Mouse (Mus musculus) ES-E14 (cell line): Measurements from ENCODE around the gene Bhmt2.

ENCODE experiments used
- CHD2 ChIP-seq: IDR thresholded peaks from 2 replicates; pipeline ENCODE4 v1.6.1; 2014; ENCODE audit warnings: mild to moderate bottlenecking, low read depth, low read length, inconsistent platforms
- HCFC1 ChIP-seq: IDR thresholded peaks from 2 replicates; pipeline ENCODE4 v1.6.1; 2012; ENCODE audit warnings: low read length, inconsistent platforms, borderline replicate concordance; ENCODE audit not compliant: insufficient read depth
- MAFK ChIP-seq: IDR thresholded peaks from 2 replicates; pipeline ENCODE4 v1.6.1; 2014; ENCODE audit warnings: mild to moderate bottlenecking, low read depth, low read length, inconsistent platforms; ENCODE audit not compliant: insufficient read depth
- ZC3H11A ChIP-seq: IDR thresholded peaks from 2 replicates; pipeline ENCODE4 v1.6.1; 2012; ENCODE audit warnings: low read depth, mild to moderate bottlenecking, inconsistent platforms, low read length, borderline replicate concordance
- ZNF384 ChIP-seq: IDR thresholded peaks from 2 replicates; pipeline ENCODE4 v1.6.1; 2012; ENCODE audit warnings: low read depth, low read length, inconsistent platforms

DNA sequence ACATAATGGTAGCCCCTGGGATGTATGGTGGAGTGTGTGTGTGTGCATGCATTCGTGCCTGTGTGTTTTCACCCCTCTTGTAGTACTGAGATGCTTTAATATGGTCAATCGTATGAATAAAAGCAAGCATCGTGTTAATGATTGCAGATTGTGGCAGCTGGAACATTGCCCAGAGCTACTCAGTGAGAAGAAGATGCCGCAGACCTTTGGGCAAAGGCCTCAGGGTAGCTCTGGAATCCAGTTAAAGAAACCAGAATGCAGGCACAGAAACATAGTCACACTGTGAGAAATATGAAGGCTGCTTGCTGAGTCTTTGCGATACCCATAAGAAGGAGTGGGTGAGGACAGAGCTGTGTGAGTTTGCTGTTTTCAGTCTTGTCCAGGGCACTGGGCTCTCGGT is 24.8 kb upstream of the Bhmt2 start:
- TF ChIP-seq ZC3H11A: no peak
- TF ChIP-seq HCFC1: no peak
- no peak for TF ChIP-seq ZNF384
- TF ChIP-seq MAFK: no peak
- TF ChIP-seq CHD2: no peak
